Mouse (Mus musculus) limb, embryonic 12.5 days (tissue): ENCODE measurements around the gene Atp5e. TPM values are rescaled to one million over a fixed set of nuclear protein-coding genes. Genes with fewer than 3 reads are reported as not detected.

Experiments used
- ATAC-seq: fragments of 200-750 bp; cut with Nextera tagmentation; 2 replicates; pipeline ENCODE4 v1.8.0; 2017; ENCODE audit warnings: low read depth, moderate TSS enrichment; ENCODE audit not compliant: insufficient number of reproducible peaks, insufficient read depth, low FRiP score, low TSS enrichment
- H3K27ac ChIP-seq: fragments of 300-500 bp; sonication (generic); 2 replicates; pipeline ENCODE4 v1.5.1; 2016; ENCODE audit warnings: mild to moderate bottlenecking, moderate library complexity
- H3K27me3 ChIP-seq: fragments of 300-500 bp; sonication (generic); 2 replicates; pipeline ENCODE4 v1.6.1; 2016; ENCODE audit warnings: mild to moderate bottlenecking, moderate library complexity
- H3K36me3 ChIP-seq: fragments of 300-500 bp; sonication (generic); 2 replicates; pipeline ENCODE4 v1.6.1; 2016; ENCODE audit warnings: mild to moderate bottlenecking, moderate library complexity
- H3K4me1 ChIP-seq: fragments of 300-500 bp; sonication (generic); replicated peaks from 2 replicates; pipeline ENCODE4 v1.6.1; 2016
- H3K4me2 ChIP-seq: fragments of 300-500 bp; sonication (generic); 2 replicates; pipeline ENCODE4 v1.6.1; 2016; ENCODE audit warnings: mild to moderate bottlenecking, moderate library complexity
- H3K4me3 ChIP-seq: fragments of 300-500 bp; sonication (generic); replicated peaks from 2 replicates; pipeline ENCODE4 v1.5.1; 2016; ENCODE audit warnings: mild to moderate bottlenecking
- H3K9ac ChIP-seq: fragments of 300-500 bp; sonication (generic); replicated peaks from 2 replicates; pipeline ENCODE4 v1.6.1; 2016; ENCODE audit warnings: mild to moderate bottlenecking, moderate library complexity
- H3K9me3 ChIP-seq: fragments of 300-500 bp; sonication (generic); 2 replicates; pipeline ENCODE4 v1.6.1; 2016; ENCODE audit warnings: mild to moderate bottlenecking, moderate library complexity
- WGBS: fragments of 180-500 bp; shearing (Covaris S2); methylation state at CpG from one replicate; pipeline ENCODE4 v1.1.7; 2016; 5-methylcytosine and 5-hydroxymethylcytosine counted together
- polyA plus RNA-seq: library from polyadenylated mRNA; unstranded; fragments of >200 nt; fragmentation: Nextera tagmentation; extraction: Ambion mirVana; gene quantifications from 2 replicates; pipeline ENCODE4 v1.2.1, GENCODE M21; 2016

Gene Atp5e
- polyA plus RNA-seq: 805 and 852 TPM in 2 replicates

GRCm38 (mm10) chr2:174463789-174464523 is at the start of gene Atp5e:
Gene Atp5e, minus strand, starts transcription at chr2:174464105.
- peak within 1 kb of the TSS; percentile 75 for H3K27ac ChIP-seq
- peaks cover 65% of the 10 kb centered on the region for H3K36me3 ChIP-seq

GRCm38 (mm10) chr2:174509825-174510224 is 45.9 kb upstream of the Atp5e start:
- Histone ChIP-seq H3K4me3 (no peak overlapping the region), H3K4me1 (no peaks in the 10 kb centered on the region), H3K36me3 (no peaks in the 10 kb centered on the region), H3K27me3 (no peaks in the 10 kb centered on the region), H3K4me2 (no peak overlapping the region), H3K9me3 (no peaks in the 10 kb centered on the region), H3K27ac (no peak overlapping the region), H3K9ac (no peak overlapping the region)
- no peak for ATAC-seq
- WGBS: 80% methylated on average over 8 of the region's 8 CpGs

More at GRCm38 (mm10) chr2:174463789-174464523, at the start of gene Atp5e:
- peak; percentile 98 for ATAC-seq
- H3K4me2 ChIP-seq: peak within 1 kb of the TSS; percentile 97
- H3K4me1 ChIP-seq: peaks cover 12% of the 10 kb centered on the region; the same call in 1 of the 2 replicates
- H3K4me3 ChIP-seq: peak within 1 kb of the TSS; percentile 81
- H3K9ac ChIP-seq: peak within 1 kb of the TSS; percentile 71
- H3K27me3 ChIP-seq: no peaks in the 10 kb centered on the region
- WGBS: 3% methylated on average over 48 of the region's 48 CpGs
- H3K9me3 ChIP-seq: no peaks in the 10 kb centered on the region

GRCm38 (mm10) chr2:174507998-174508397 is 44.1 kb upstream of the Atp5e start:
- H3K9me3 ChIP-seq: no peaks in the 10 kb centered on the region
- H3K36me3 ChIP-seq: no peaks in the 10 kb centered on the region
- no peaks in the 10 kb centered on the region for H3K27me3 ChIP-seq
- H3K4me1 ChIP-seq: no peaks in the 10 kb centered on the region
- H3K4me2 ChIP-seq: no peak overlapping the region
- no peak overlapping the region for H3K27ac ChIP-seq
- no peak overlapping the region for H3K9ac ChIP-seq
- 72% methylated on average over 4 of the region's 4 CpGs for WGBS
- ATAC-seq: no peak
- H3K4me3 ChIP-seq: no peak overlapping the region

GRCm38 (mm10) chr2:174502831-174503460 is 39.0 kb upstream of the Atp5e start:
- no peak overlapping the region for H3K9ac ChIP-seq
- no peak overlapping the region for H3K27ac ChIP-seq
- no peaks in the 10 kb centered on the region for H3K27me3 ChIP-seq
- no peaks in the 10 kb centered on the region for H3K36me3 ChIP-seq
- ATAC-seq: no peak
- 81% methylated on average over 25 of the region's 25 CpGs for whole genome bisulfite sequencing
- H3K4me2 ChIP-seq: no peak overlapping the region
- H3K4me1 ChIP-seq: peaks cover 20% of the 10 kb centered on the region
- no peak overlapping the region for H3K4me3 ChIP-seq
- H3K9me3 ChIP-seq: no peaks in the 10 kb centered on the region

- no peak overlapping the region for H3K9ac ChIP-seq
- no peaks in the 10 kb centered on the region for H3K36me3 ChIP-seq
- 30% methylated on average over 5 of the region's 5 CpGs for whole genome bisulfite sequencing
- H3K9me3 ChIP-seq: no peaks in the 10 kb centered on the region
- no peak overlapping the region for H3K27ac ChIP-seq
- no peak overlapping the region for H3K4me3 ChIP-seq
- peaks cover 20% of the 10 kb centered on the region for H3K4me1 ChIP-seq
- H3K4me2 ChIP-seq: no peak overlapping the region
- no peak for ATAC-seq
- no peaks in the 10 kb centered on the region for H3K27me3 ChIP-seq
Measured at GRCm38 (mm10) chr2:174502321-174502720, 38.4 kb upstream of the Atp5e start.

- 71% methylated on average over 8 of the region's 8 CpGs for WGBS
- H3K36me3 ChIP-seq: no peaks in the 10 kb centered on the region
- no peaks in the 10 kb centered on the region for H3K27me3 ChIP-seq
- H3K9me3 ChIP-seq: no peaks in the 10 kb centered on the region
- H3K4me1 ChIP-seq: peaks cover 20% of the 10 kb centered on the region
- H3K9ac ChIP-seq: no peak overlapping the region
- H3K4me3 ChIP-seq: no peak overlapping the region
- no peak for ATAC-seq
- no peak overlapping the region for H3K27ac ChIP-seq
- no peak overlapping the region for H3K4me2 ChIP-seq
Measured at GRCm38 (mm10) chr2:174501517-174501916, 37.6 kb upstream of the Atp5e start.

- Histone ChIP-seq H3K27ac (no peak overlapping the region), H3K4me2 (no peak overlapping the region), H3K4me3 (no peak overlapping the region), H3K4me1 (peaks cover 20% of the 10 kb centered on the region), H3K9me3 (no peaks in the 10 kb centered on the region), H3K27me3 (no peaks in the 10 kb centered on the region), H3K36me3 (no peaks in the 10 kb centered on the region), H3K9ac (no peak overlapping the region)
- ATAC-seq: peak; percentile 59; the same call in 1 of the 2 replicates
- 57% methylated on average over 14 of the region's 14 CpGs for WGBS
Measured at GRCm38 (mm10) chr2:174500814-174501503, 37.1 kb upstream of the Atp5e start.

GRCm38 (mm10) chr2:174492858-174493257 is 29.0 kb upstream of the Atp5e start:
- Histone ChIP-seq H3K9me3 (no peaks in the 10 kb centered on the region), H3K27ac (no peak overlapping the region), H3K27me3 (no peaks in the 10 kb centered on the region), H3K4me1 (no peaks in the 10 kb centered on the region), H3K4me2 (no peak overlapping the region), H3K36me3 (no peaks in the 10 kb centered on the region), H3K9ac (no peak overlapping the region), H3K4me3 (no peak overlapping the region)
- WGBS: 73% methylated on average over 2 of the region's 2 CpGs
- ATAC-seq: no peak

GRCm38 (mm10) chr2:174487005-174487404 is 23.1 kb upstream of the Atp5e start:
- Histone ChIP-seq H3K9me3 (no peaks in the 10 kb centered on the region), H3K4me2 (no peak overlapping the region), H3K9ac (no peak overlapping the region), H3K36me3 (no peaks in the 10 kb centered on the region), H3K27me3 (no peaks in the 10 kb centered on the region), H3K4me1 (no peaks in the 10 kb centered on the region), H3K27ac (no peak overlapping the region), H3K4me3 (no peak overlapping the region)
- 84% methylated on average over 5 of the region's 5 CpGs for WGBS
- no peak for ATAC-seq

- H3K9ac ChIP-seq: no peak overlapping the region
- no peaks in the 10 kb centered on the region for H3K9me3 ChIP-seq
- H3K27me3 ChIP-seq: no peaks in the 10 kb centered on the region
- H3K36me3 ChIP-seq: no peaks in the 10 kb centered on the region
- no peaks in the 10 kb centered on the region for H3K4me1 ChIP-seq
- WGBS: 82% methylated on average over 5 of the region's 5 CpGs
- H3K27ac ChIP-seq: no peak overlapping the region
- no peak overlapping the region for H3K4me3 ChIP-seq
- H3K4me2 ChIP-seq: no peak overlapping the region
- ATAC-seq: no peak
Measured at GRCm38 (mm10) chr2:174478746-174479145, 14.8 kb upstream of the Atp5e start.

GRCm38 (mm10) chr2:174477543-174478319 is 13.8 kb upstream of the Atp5e start:
- 0 out of 2 replicates have a peak, but pooled peaks cover 4% of the 10 kb centered on the region for H3K4me1 ChIP-seq
- H3K4me2 ChIP-seq: no peak overlapping the region
- ATAC-seq: no peak
- 77% methylated on average over 3 of the region's 3 CpGs for WGBS
- H3K4me3 ChIP-seq: no peak overlapping the region
- H3K27me3 ChIP-seq: no peaks in the 10 kb centered on the region
- no peaks in the 10 kb centered on the region for H3K36me3 ChIP-seq
- no peaks in the 10 kb centered on the region for H3K9me3 ChIP-seq
- no peak overlapping the region for H3K27ac ChIP-seq
- H3K9ac ChIP-seq: no peak overlapping the region
